Mouse (Mus musculus): Measurements from ENCODE around the gene Lsm7.

The Lsm7 gene

GRCm38 (mm10) chr10:80810084-80810483 is 44.9 kb downstream of the Lsm7 start:
- DNase-seq, result no peak

DNA sequence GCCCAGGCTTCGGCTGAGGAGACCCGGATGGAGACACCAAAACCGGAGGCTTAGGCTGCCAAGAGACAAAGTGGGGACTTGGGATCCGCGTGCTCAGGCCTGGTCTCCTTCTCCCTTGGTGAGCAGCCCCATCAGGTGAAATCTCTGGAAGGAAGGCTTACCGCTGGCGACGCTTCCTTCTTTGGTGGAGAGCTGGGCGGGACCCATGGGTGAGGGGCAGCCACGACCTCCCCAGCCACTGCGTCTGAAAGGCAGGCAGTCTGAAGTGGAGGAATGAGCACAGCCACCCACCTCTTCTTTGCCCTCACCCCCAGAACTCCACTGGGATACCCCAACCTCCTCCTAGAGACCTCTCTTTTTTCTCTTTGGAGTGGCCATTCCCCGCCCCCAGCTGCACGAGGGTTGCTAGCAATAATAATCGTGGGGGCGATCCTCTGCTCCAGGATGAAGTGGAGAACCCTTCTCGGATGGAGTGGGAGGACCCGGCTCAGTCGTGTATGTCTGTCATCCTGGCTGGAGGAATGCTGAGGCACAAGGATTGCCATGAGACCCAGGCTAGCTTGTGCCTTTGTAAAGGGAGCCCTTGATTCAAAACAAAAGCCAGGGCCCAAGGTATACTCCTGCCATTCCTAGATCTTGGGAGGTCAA is 45.9 kb downstream of the Lsm7 start:
- no peak for DNase-seq

GRCm38 (mm10) chr10:80808099-80808984 is 46.7 kb downstream of the Lsm7 start:
- DNase-seq, result no peak

DNA sequence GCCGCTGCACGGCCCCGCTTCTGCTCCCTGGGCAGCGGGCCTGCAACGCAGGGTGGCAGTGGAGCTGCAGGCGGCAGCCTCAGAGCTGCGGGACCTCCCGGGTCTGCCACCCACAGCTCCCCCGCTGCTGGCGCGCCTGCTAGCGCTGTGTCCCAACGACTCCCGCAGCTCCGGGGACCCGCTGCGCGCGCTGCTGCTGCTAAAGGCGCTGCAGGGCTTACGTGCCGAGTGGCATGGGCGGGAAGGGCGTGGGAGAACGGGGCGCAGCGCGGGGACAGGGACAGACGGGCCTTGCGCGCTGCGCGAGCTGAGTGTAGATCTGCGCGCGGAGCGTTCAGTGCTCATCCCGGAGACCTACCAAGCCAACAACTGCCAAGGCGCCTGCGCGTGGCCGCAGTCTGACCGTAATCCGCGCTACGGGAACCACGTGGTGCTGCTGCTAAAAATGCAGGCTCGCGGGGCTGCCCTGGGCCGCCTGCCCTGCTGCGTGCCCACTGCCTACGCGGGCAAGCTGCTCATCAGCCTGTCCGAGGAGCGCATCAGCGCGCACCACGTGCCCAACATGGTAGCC is 47.9 kb downstream of the Lsm7 start:
- peak; percentile 77 to 87 for DNase-seq

DNA sequence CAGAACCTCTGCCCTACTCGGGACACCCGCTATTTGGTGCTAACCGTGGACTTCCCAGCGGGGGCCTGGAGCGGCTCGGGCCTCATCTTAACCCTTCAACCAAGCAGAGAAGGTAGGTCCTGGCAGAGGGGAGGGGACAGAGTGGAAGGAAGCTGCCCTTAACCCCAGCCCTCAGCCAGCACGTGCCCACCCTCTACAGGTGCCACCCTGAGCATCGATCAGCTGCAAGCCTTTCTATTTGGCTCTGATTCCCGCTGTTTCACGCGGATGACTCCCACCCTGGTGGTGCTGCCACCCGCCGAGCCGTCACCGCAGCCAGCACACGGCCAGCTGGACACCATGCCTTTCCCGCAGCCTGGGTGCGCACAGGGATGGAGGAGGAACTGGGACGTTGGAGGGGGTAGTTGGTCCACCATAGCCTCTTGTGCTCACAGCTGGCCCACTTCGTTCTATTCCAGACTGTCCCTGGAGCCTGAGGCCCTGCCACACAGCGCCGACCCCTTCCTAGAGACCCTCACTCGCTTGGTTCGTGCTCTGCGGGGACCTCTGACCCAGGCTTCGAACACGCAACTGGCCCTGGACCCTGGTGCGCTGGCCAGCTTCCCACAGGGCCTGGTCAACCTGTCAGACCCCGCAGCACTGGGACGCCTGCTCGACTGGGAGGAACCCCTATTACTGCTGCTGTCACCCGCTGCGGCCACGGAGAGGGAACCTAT is 48.5 kb downstream of the Lsm7 start:
- DNase-seq, result no peak

- DNase-seq, result peak; percentile 75 to 82
Measured at GRCm38 (mm10) chr10:80805925-80806324, 49.1 kb downstream of the Lsm7 start.

- no peak for DNase-seq
Measured at GRCm38 (mm10) chr10:80805322-80805721, 49.7 kb downstream of the Lsm7 start.

DNA sequence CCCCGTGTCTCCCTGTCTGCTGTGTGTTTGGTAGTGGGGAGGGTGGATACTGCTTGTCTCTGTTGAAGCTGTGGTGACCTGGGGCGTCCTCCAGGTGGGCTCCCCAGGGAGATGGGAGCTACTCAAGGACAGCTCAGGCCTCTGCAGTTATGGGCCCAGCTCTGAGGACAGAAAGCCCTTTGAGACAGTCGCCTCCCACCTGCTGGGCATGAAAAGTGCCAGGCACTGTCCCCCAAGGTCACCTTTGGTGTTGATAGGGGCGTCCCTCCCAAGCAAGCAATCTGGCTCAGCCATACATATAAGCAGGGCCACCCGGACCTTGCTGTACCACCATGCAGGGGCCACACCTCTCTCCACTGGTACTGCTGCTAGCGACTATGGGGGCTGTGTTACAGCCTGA is 50.1 kb downstream of the Lsm7 start, which contains the start of gene Amh:
Gene Amh (plus strand): TSS at position 328 of the 400 bp plus-strand sequence.
- no peak for DNase-seq

DNA sequence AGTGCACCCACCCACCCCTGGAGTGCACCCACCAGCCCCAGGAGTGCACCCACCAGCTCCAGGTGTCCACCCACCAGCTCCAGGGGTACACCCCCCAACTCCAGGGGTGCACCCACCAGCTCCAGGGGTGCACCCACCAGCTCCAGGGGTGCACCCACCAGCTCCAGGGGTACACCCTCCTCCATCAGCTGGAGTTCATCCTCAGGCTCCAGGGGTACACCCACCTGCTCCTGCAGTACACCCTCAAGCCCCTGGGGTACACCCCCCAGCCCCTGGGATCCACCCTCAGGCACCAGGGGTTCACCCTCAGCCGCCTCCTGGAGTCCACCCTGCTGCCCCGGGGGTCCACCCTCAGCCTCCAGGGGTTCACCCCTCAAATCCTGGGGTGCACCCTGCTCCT is 50.7 kb downstream of the Lsm7 start:
- DNase-seq, result no peak

- DNase-seq, result no peak
Measured at GRCm38 (mm10) chr10:80802996-80803395, 52.0 kb downstream of the Lsm7 start.
